Mouse (Mus musculus) heart, embryonic 15.5 days (tissue): Measurements from ENCODE around the gene Dgki. TPM values are rescaled to one million over a fixed set of nuclear protein-coding genes. Genes with fewer than 3 reads are reported as not detected.

Experiments
- ATAC-seq: fragments of 200-750 bp; cut with Nextera tagmentation; replicated peaks from 2 replicates; pipeline ENCODE4 v1.8.0; 2017; ENCODE audit warnings: low read depth, moderate TSS enrichment; ENCODE audit not compliant: insufficient number of reproducible peaks, insufficient read depth, low FRiP score
- H3K27ac ChIP-seq: fragments of 300-500 bp; sonication (generic); 2 replicates; pipeline ENCODE4 v1.5.1; 2015; ENCODE audit warnings: mild to moderate bottlenecking, inconsistent platforms
- H3K27me3 ChIP-seq: fragments of 300-500 bp; sonication (generic); 2 replicates; pipeline ENCODE4 v1.6.1; 2015; ENCODE audit warnings: inconsistent platforms
- H3K36me3 ChIP-seq: fragments of 300-500 bp; sonication (generic); 2 replicates; pipeline ENCODE4 v1.6.1; 2015; ENCODE audit warnings: mild to moderate bottlenecking, inconsistent platforms
- H3K4me1 ChIP-seq: fragments of 300-500 bp; sonication (generic); replicated peaks from 2 replicates; pipeline ENCODE4 v1.6.1; 2015; ENCODE audit warnings: inconsistent platforms
- H3K4me2 ChIP-seq: fragments of 300-500 bp; sonication (generic); 2 replicates; pipeline ENCODE4 v1.6.1; 2015; ENCODE audit warnings: inconsistent platforms, mild to moderate bottlenecking, moderate library complexity
- H3K4me3 ChIP-seq: fragments of 300-500 bp; sonication (generic); 2 replicates; pipeline ENCODE4 v1.5.1; 2015; ENCODE audit warnings: mild to moderate bottlenecking, inconsistent platforms
- H3K9ac ChIP-seq: fragments of 300-500 bp; sonication (generic); 2 replicates; pipeline ENCODE4 v1.6.1; 2015; ENCODE audit warnings: mild to moderate bottlenecking, inconsistent platforms
- H3K9me3 ChIP-seq: fragments of 300-500 bp; sonication (generic); replicated peaks from 2 replicates; pipeline ENCODE4 v1.6.1; 2016; ENCODE audit warnings: inconsistent platforms
- WGBS: fragments of 180-500 bp; shearing (Covaris S2); methylation state at CpG from one replicate; pipeline ENCODE4 v1.1.7; 2015; ENCODE audit warnings: mixed read lengths; 5-methylcytosine and 5-hydroxymethylcytosine counted together
- polyA plus RNA-seq: library from polyadenylated mRNA; unstranded; fragments of >200 nt; fragmentation: Nextera tagmentation; extraction: Ambion mirVana; gene quantifications from 2 replicates; pipeline ENCODE4 v1.2.1, GENCODE M21; 2015

The Dgki gene
- polyA plus RNA-seq, 1 experiment from 2014 or later = 0.48 TPM

DNA sequence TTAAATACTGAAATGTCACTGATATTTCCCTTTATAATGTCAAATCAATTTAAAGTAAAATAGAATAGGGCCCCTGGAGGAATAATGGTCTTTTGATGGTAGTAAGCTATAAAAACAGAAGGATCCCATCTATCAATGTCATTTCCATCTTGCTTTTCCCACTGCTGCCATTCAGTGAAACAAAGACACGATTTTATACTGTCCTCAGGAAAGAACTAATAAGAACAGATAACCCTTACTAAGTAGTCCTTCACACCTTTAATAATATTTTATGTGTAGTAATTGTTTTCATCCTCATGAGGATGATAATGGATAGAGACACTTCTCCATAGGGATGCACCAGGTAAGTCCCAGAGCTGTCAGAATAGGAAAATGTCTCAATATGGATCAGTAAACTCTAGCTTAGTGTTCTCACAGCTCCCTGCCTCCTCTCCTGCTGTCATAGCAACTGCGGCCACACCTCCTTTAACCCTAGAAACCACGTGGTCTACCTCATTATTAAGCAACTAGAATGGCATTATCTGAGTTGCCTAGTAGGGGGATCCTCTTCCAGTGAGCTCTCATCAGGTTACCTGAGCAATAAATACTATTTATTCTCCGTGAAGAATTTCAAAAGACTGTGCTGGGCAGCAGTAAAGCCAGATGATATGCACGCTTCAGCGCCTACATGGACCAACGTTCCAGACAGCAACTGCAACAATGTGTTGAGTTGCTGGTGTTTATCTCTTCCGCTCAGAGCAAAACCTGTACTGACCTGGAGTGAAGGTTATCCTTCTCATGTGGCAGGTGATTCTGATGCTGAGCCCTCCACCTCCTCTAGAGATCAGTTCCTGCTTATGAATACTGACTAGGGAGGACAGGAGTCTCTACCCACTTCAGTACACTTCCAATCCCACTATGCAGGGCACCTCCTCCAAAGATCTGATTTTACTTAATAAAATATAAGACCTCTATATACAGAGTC lies 210.6 kb downstream of the Dgki start:
- WGBS = 46% methylated on average over 8 of the region's 8 CpGs
- Histone ChIP-seq H3K9ac (no peak overlapping the region), H3K9me3 (no peaks in the 10 kb centered on the region), H3K27ac (no peak overlapping the region), H3K4me1 (no peaks in the 10 kb centered on the region), H3K27me3 (no peaks in the 10 kb centered on the region), H3K4me3 (no peak overlapping the region), H3K36me3 (no peaks in the 10 kb centered on the region), H3K4me2 (no peak overlapping the region)
- no peak for ATAC-seq

DNA sequence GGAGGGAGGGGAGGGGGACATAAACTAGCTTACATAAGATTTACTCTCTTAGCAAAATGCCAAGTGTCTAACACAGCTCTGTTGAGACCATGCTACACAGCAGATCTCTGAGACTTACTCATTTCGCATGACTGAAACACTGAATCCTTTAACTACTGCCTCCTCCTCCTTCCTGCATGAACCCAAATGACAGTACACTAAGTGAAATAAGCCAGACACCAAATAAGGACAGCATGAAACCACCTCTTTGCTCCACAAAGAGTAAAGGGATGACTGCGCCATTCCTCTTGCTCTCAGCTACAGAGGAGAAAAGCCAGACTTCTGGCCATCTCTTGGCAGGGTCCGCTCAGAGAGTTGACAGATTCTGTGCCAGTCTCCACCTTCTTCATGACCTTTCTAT lies 217.0 kb downstream of the Dgki start:
- H3K27me3 ChIP-seq = no peaks in the 10 kb centered on the region
- H3K36me3 ChIP-seq = no peaks in the 10 kb centered on the region
- WGBS = 76% methylated on average over 3 of the region's 3 CpGs
- ATAC-seq = no peak
- no peak overlapping the region for H3K9ac ChIP-seq
- no peak overlapping the region for H3K4me3 ChIP-seq
- H3K27ac ChIP-seq = no peak overlapping the region
- H3K4me1 ChIP-seq = no peaks in the 10 kb centered on the region
- no peak overlapping the region for H3K4me2 ChIP-seq
- no peaks in the 10 kb centered on the region for H3K9me3 ChIP-seq

DNA sequence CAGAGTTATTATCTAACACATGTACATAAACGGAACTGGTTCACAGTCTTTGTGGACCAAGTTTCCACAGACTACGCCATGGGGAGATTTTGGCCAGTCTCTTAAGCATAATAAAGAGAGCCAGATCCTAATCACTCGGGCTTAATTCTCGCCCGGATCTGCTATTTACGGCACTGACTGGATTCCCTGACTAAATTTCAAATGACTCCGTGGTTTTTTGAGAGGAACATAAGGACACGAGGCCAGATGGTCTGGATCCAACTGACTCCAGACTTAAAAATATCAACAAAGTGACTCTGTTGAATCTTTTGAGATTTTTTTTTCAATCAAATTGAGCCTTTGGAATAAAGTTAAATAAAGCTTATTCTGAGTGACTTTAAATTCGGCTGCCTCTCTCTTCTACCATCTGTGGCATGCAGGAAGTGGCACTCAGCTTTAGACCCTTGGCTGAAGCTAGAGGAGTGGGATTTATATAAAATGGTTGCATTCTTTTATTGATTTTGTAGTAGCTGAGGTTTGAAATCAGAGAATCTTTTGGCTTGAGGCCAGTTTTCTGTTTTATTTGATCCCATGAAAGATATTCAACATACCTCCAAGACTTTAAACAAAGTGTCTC lies 227.5 kb downstream of the Dgki start:
- peaks cover 4% of the 10 kb centered on the region; the same call in 1 of the 2 replicates for H3K4me1 ChIP-seq
- H3K9me3 ChIP-seq = no peaks in the 10 kb centered on the region
- no peak overlapping the region for H3K4me2 ChIP-seq
- no peak for ATAC-seq
- no peak overlapping the region for H3K4me3 ChIP-seq
- no peak overlapping the region for H3K27ac ChIP-seq
- WGBS = 63% methylated on average over 9 of the region's 9 CpGs
- H3K36me3 ChIP-seq = no peaks in the 10 kb centered on the region
- H3K27me3 ChIP-seq = no peaks in the 10 kb centered on the region
- no peak overlapping the region for H3K9ac ChIP-seq

DNA sequence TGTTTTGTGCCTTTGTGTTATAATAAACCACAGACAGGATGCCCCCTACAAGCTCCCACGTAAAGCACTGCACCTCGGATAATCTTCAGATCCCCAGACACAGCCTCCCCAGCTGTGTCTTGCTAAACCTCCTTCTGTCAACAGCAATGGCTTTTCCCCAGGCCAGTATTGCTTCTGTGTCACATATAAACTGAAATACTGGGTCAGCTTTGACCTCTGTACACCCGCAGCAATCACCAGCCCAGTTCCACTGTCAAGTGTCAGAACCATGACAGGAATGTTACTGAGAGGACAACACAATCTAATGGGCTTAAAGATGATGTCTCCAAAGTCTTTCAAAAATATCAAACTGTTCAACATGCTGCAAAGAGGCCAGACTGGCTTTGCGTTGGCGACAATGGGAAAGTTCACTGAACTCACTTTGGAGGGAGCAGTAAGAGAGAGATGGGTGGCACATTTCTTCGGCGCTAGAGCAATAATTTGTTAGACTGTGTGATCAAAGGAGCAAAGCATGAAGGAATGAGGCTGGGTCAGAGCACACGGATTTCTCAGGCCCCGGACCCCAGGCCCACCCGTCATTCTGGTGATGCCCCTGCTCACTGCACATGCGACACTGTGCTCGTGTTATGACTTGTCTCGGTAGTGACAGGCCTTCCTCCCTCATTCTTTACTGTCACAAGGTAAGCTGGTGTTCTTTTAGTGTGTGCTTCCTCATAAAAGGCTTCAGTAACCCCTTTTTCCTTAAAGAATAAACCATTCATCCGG lies 230.0 kb downstream of the Dgki start:
- Histone ChIP-seq H3K36me3 (no peaks in the 10 kb centered on the region), H3K4me2 (no peak overlapping the region), H3K9ac (no peak overlapping the region), H3K9me3 (no peaks in the 10 kb centered on the region), H3K27ac (no peak overlapping the region), H3K4me1 (peaks cover 4% of the 10 kb centered on the region; the same call in 1 of the 2 replicates), H3K4me3 (no peak overlapping the region), H3K27me3 (no peaks in the 10 kb centered on the region)
- ATAC-seq = no peak
- WGBS = 71% methylated on average over 14 of the region's 14 CpGs

DNA sequence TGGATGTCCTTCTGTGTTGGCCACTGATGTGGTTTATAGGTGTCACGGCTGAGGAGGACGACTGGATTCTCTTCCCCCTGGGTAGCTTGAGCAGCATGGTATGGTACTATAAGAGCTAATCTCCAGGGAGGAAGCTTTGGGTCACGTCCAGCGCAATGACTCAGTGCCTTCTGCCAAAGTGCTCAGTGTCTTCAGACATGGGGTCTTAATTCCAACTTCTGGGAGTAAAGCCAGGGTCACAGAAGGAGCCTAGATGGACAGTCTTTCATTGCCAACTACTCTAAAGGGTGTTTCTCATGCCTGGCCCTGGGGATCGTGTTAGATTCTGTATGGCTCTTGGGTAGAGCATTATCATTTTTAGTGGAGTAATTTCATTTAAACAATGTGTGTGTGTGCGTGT lies 231.2 kb downstream of the Dgki start:
- no peaks in the 10 kb centered on the region for H3K9me3 ChIP-seq
- no peak overlapping the region for H3K9ac ChIP-seq
- H3K4me2 ChIP-seq = no peak overlapping the region
- no peak overlapping the region for H3K4me3 ChIP-seq
- 69% methylated on average over 6 of the region's 6 CpGs for WGBS
- no peak overlapping the region for H3K27ac ChIP-seq
- H3K36me3 ChIP-seq = no peaks in the 10 kb centered on the region
- ATAC-seq = no peak
- H3K4me1 ChIP-seq = peaks cover 11% of the 10 kb centered on the region; the same call in 1 of the 2 replicates
- H3K27me3 ChIP-seq = no peaks in the 10 kb centered on the region

DNA sequence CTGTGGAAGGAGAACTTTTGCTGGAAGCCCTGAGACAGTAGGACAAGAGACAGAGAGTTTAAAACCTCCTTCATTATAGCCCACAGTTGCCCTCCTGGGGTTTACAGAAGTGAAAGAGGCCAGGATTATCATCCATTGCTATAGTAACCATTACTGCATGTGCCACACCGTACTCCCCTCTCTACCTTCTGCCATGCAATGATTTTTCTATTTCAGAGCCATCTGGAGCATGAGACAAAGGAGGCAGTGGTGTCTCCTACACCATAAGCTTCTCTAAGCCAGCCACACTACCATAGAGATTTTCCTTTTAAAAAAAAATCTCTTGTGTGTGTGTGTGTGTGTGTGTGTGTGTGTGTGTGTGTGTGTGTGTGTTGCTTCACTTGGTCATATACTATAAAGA lies 232.6 kb downstream of the Dgki start:
- ATAC-seq = no peak
- Histone ChIP-seq H3K4me1 (peaks cover 13% of the 10 kb centered on the region; the same call in 1 of the 2 replicates), H3K27ac (no peak overlapping the region), H3K4me2 (no peak overlapping the region), H3K27me3 (no peaks in the 10 kb centered on the region), H3K36me3 (no peaks in the 10 kb centered on the region), H3K9ac (no peak overlapping the region), H3K9me3 (no peaks in the 10 kb centered on the region), H3K4me3 (no peak overlapping the region)
- WGBS = 88% methylated on average over 1 of the region's 1 CpGs

DNA sequence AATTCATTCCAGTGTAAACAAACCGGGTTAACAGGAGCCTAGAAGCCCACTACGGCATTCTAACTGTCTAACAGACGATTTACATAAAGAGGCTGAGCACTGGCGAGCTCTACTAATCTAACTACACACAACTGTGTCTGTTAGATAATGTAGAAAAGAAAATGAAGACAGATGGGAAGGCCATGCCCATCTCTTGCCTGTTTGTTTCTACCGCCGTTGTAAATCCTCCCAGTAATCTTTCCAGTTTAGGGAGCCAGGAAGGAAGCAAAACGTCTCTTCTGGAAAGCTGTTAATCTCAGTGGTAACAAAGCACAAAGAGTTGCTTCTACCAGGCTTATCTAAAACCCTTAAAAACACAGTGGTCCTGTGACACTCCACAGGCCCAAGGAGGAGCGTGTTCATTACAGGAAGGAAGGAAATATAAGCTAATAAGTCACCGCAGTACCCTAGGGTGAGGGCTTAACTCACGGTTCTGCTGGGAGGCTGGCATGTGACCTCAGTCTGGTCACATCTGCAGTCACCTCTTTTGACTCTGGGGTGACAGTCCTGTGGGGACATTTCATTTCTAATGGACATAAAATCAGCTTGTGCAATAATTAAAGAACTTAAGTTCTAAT lies 235.7 kb downstream of the Dgki start:
- peak; percentile 83 for ATAC-seq
- Histone ChIP-seq H3K27ac (peak overlapping the region; percentile 29; the same call in 1 of the 2 replicates), H3K27me3 (no peaks in the 10 kb centered on the region), H3K9ac (no peak overlapping the region), H3K36me3 (no peaks in the 10 kb centered on the region), H3K9me3 (no peaks in the 10 kb centered on the region), H3K4me2 (no peak overlapping the region), H3K4me1 (0 out of 2 replicates have a peak, but pooled peaks cover 9% of the 10 kb centered on the region), H3K4me3 (no peak overlapping the region)
- WGBS = 25% methylated on average over 10 of the region's 10 CpGs

DNA sequence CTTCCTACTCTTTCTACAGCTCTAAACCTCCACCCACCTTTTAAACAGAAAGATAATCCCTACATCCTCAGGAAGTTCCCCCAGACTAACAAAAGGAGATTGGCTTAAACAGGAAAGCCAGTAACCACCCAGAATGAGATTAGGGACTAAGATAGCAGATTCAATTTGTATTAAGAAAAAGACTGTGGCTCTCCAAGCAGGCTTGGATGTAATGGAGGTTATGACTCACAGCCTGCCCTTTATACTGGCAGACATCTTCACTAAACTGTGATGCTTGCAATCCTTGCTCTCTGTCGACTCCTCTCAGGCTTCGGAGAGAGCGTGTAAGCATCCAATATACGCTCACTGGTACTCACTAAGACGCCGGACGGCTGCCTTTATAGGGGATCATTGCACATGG lies 236.7 kb downstream of the Dgki start:
- H3K4me1 ChIP-seq = 0 out of 2 replicates have a peak, but pooled peaks cover 9% of the 10 kb centered on the region
- no peak overlapping the region for H3K4me2 ChIP-seq
- 81% methylated on average over 7 of the region's 7 CpGs for WGBS
- no peaks in the 10 kb centered on the region for H3K9me3 ChIP-seq
- H3K27me3 ChIP-seq = no peaks in the 10 kb centered on the region
- no peak overlapping the region for H3K4me3 ChIP-seq
- H3K27ac ChIP-seq = peak overlapping the region; percentile 29
- no peak overlapping the region for H3K9ac ChIP-seq
- H3K36me3 ChIP-seq = no peaks in the 10 kb centered on the region
- no peak for ATAC-seq

DNA sequence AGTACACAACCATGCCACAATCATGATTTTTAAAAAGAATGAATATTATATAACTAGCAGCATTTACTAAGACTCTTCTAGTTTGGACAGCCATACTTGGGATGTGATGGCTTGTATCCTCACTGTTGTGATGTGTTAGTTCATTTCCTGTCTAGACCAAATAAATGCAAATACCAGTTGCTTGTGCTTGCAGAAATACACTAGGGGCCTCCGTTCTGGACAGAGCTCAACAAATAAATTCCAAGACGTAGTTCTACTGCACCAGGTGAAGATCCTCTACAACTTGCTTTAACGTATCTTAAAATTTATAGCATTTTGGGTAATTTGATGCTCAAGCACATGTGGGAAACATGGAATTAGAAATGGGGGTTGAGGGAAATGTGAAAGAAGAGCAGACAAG lies 239.9 kb downstream of the Dgki start:
- Histone ChIP-seq H3K36me3 (no peaks in the 10 kb centered on the region), H3K9me3 (no peaks in the 10 kb centered on the region), H3K4me2 (no peak overlapping the region), H3K27ac (no peak overlapping the region), H3K27me3 (no peaks in the 10 kb centered on the region), H3K4me3 (no peak overlapping the region), H3K9ac (no peak overlapping the region), H3K4me1 (0 out of 2 replicates have a peak, but pooled peaks cover 9% of the 10 kb centered on the region)
- WGBS = 83% methylated on average over 3 of the region's 3 CpGs
- ATAC-seq = no peak

DNA sequence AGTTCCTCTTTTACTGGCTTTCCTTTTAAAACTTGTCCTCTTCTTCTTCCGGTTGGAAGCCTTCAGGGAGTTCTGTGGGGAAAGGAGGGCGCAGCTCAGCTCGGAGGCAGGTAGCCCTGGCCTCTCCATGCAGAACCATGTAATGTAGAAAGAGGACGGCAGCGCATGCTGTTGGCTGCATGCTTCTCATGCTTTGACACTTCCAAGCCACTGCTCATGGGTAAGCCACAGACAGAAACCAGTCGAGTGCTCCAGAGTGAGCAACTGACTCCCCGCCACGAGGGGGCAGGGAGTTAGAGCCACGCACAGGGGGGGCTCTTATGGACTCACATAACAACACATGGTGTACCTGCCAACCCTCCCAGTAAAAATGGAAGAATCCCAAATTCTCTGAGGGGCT lies 242.0 kb downstream of the Dgki start:
- WGBS = 80% methylated on average over 9 of the region's 9 CpGs
- H3K9me3 ChIP-seq = no peaks in the 10 kb centered on the region
- H3K36me3 ChIP-seq = no peaks in the 10 kb centered on the region
- no peak overlapping the region for H3K4me2 ChIP-seq
- no peak overlapping the region for H3K9ac ChIP-seq
- no peak for ATAC-seq
- no peaks in the 10 kb centered on the region for H3K4me1 ChIP-seq
- no peak overlapping the region for H3K27ac ChIP-seq
- H3K27me3 ChIP-seq = no peaks in the 10 kb centered on the region
- no peak overlapping the region for H3K4me3 ChIP-seq

DNA sequence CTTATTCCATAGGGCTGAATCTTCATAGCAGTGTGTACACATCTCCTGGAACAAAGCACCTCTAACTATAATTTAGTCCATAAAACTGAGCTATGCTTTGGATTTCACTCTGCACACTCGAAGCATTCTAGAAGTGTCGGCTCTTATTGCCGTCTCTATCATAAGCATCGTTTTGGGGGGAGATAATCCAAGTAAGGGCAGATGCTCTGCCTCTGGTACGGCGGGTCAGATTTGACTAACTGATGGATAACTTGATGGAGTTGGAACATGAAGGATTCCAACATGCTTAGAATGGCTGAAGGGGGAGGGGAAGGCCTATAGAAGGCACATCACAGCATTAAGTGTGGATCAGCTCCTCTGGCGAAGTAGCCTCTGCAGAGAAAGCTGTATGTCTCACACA lies 242.4 kb downstream of the Dgki start:
- Histone ChIP-seq H3K9ac (no peak overlapping the region), H3K27me3 (no peaks in the 10 kb centered on the region), H3K4me3 (no peak overlapping the region), H3K9me3 (no peaks in the 10 kb centered on the region), H3K36me3 (no peaks in the 10 kb centered on the region), H3K27ac (no peak overlapping the region), H3K4me1 (no peaks in the 10 kb centered on the region), H3K4me2 (no peak overlapping the region)
- no peak for ATAC-seq
- 89% methylated on average over 7 of the region's 7 CpGs for WGBS
